13 mouse cellular contexts compared by ENCODE assay signal in the genomic region with DNA sequence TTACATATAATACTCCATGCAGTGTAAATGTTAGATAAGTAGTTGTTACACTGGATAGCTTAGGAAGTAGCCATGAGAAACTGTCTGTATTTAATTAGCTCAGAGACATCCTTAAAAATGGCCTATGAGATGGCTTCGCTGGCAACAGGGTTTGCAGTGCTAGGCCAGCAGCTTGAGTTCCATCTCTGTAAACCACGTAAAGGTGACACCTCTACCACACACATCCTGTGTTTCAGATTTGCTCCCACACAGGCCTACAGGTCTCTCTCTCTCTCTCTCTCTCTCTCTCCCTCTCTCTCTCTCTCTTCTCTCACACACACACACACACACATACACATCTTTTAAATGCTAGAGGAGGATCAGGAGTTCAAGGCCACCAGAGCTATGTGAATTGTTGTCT.
"Had no signal": no experiment of that assay in that cellular context is flagged by ENCODE, and none has a peak within 500 bp of the region (broad histone marks: within the 10 kb centered on the region; RNA-seq: fewer than 3 reads in every experiment).

No protein-coding gene starts in this region.

- DNase-seq: kidney, adult 11 months; kidney, adult 9 months; kidney, postnatal 14 days; kidney, postnatal 4 days; liver, embryonic 13.5 days; lung, adult 2 months; lung, postnatal 14 days; lung, postnatal 4 days; right cerebral cortex, adult 18-20 months; right cerebral cortex, postnatal 14 days; spleen, adult 18-20 months; thymus, postnatal 36 days had no signal

- ATAC-seq: midbrain, embryonic 16.5 days had no signal
